Mouse (Mus musculus) adrenal gland (tissue): ENCODE data around the gene Rab25.

Experiments
- intact Hi-C: fragments of 180-260 bp; cut with DNase I; formaldehyde crosslinking; loops from one replicate; pipeline ENCODE4 v1.15.1; 2025

Rab25 gene

GRCm38 (mm10) chr3:88568615-88569014, 20.5 kb upstream of the Rab25 start:
- intact Hi-C loops, result no loop called here

- intact Hi-C loops, result no loop called here
Observed at GRCm38 (mm10) chr3:88567892-88568291, 19.8 kb upstream of the Rab25 start.

GRCm38 (mm10) chr3:88566536-88567061, 18.5 kb upstream of the Rab25 start:
- intact Hi-C loops, result no loop called here

GRCm38 (mm10) chr3:88566116-88566515, 18.0 kb upstream of the Rab25 start:
- intact Hi-C loops, result no loop called here

- intact Hi-C loops, result no loop called here
Observed at GRCm38 (mm10) chr3:88563966-88564365, 15.9 kb upstream of the Rab25 start.

GRCm38 (mm10) chr3:88563442-88563841, 15.3 kb upstream of the Rab25 start:
- intact Hi-C loops, result no loop called here

GRCm38 (mm10) chr3:88561989-88562388, 13.9 kb upstream of the Rab25 start:
- intact Hi-C loops, result no loop called here

- intact Hi-C loops, result no loop called here
Observed at GRCm38 (mm10) chr3:88559596-88559995, 11.5 kb upstream of the Rab25 start.

- intact Hi-C loops, result no loop called here
Observed at GRCm38 (mm10) chr3:88556616-88557015, 8.5 kb upstream of the Rab25 start.

GRCm38 (mm10) chr3:88555731-88556130, 7.6 kb upstream of the Rab25 start:
- intact Hi-C loops, result no loop called here

GRCm38 (mm10) chr3:88555069-88555605, 7.0 kb upstream of the Rab25 start:
- intact Hi-C loops, result no loop called here

GRCm38 (mm10) chr3:88553880-88554586, 5.9 kb upstream of the Rab25 start:
- intact Hi-C loops, result no loop called here

GRCm38 (mm10) chr3:88553525-88553879, 5.4 kb upstream of the Rab25 start, which contains the start of gene Ubqln4:
Gene Ubqln4, plus strand, starts transcription at chr3:88553758.
- intact Hi-C loops, result no loop called here

- intact Hi-C loops, result no loop called here
Observed at GRCm38 (mm10) chr3:88552676-88553524, 4.8 kb upstream of the Rab25 start, which contains the start of gene Lamtor2. Gene Lamtor2, minus strand, starts transcription at chr3:88553074.

GRCm38 (mm10) chr3:88552082-88552645, 4.1 kb upstream of the Rab25 start:
- intact Hi-C loops, result no loop called here

GRCm38 (mm10) chr3:88551586-88551985, 3.5 kb upstream of the Rab25 start:
- intact Hi-C loops, result no loop called here

GRCm38 (mm10) chr3:88546674-88547418, 1.3 kb downstream of the Rab25 start:
- intact Hi-C loops, result no loop called here

- intact Hi-C loops, result loop anchor here (5.0 kb wide), 1 partner anchor 57 kb away; no protein-coding TSS in a partner anchor
Observed at GRCm38 (mm10) chr3:88544955-88545591, 3.0 kb downstream of the Rab25 start.

GRCm38 (mm10) chr3:88544514-88544913, 3.6 kb downstream of the Rab25 start:
- intact Hi-C loops, result loop anchor here (5.0 kb wide), 1 partner anchor 58 kb away; no protein-coding TSS in a partner anchor
